Mouse (Mus musculus) cerebellum, postnatal 10 days (tissue): ENCODE measurements around the gene Colgalt1.

Experiments used
- DNase-seq, 2 experiments: peaks; one replicate each; pipeline ENCODE4 v3.0.0; 2021; ENCODE audit warnings: mixed read lengths in 2 of 2

Gene Colgalt1

DNA sequence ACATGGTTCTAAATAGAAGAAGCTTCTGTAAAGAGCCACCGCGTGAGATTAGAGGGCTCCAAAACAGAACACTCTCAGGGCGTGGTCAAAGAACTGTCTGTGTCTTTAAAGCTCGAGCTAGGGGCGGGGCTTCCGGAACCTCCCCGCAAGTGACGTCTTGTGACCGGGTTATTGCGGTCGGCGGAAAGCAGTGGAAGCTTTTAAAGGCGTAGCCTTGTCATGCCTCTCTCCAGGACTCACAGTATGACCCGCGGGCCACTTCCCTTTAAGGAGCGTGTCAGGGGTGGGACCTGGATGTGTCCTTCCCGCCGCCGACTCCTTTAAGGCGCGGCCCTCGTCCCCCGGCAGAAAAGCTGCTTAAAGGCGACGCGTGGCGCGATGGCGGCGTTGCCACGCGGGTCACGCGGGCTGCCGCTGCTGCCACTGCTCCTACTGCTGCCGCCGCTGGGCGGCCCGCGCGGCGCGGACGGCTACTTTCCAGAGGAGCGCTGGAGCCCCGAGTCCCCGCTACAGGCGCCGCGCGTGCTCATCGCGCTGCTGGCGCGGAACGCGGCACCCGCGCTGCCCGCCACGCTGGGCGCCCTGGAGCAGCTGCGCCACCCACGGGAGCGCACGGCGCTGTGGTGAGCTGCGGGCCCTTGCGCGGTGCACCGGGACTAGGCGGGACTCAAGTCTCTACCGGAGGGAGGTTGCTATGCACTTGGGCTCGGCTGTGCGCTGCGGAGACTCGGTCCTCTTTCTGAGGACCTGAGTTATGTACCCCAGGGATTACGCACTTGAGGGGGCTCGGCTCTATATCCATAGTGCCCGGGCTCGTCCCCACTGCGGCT lies at the start of gene Colgalt1:
TSS of gene Colgalt1 (plus strand) at position 177 of the 830 bp plus-strand sequence.
- DNase-seq: peak; percentile 96 to 98

DNA sequence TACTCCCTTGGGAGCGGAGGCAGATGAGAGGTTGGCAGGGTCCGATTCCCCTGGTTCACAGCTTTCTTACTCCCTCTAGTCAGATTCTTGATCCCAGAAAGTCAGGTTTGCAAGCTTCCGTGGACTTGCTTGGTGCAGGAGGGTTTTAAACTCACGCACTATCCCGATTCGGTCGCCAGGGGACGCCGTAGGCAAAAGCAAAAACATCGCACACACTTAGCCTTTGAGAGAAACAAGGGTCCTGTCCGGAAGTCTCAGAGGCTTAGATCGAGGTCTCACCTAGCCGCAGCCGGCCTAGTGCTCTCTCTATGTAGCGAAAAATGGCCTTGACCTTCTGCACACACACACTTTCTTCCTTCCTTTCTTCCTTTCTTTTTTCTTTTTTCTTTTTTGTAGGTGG lies 49.4 kb upstream of the Colgalt1 start:
- peak; percentile 77 to 83 for DNase-seq

DNA sequence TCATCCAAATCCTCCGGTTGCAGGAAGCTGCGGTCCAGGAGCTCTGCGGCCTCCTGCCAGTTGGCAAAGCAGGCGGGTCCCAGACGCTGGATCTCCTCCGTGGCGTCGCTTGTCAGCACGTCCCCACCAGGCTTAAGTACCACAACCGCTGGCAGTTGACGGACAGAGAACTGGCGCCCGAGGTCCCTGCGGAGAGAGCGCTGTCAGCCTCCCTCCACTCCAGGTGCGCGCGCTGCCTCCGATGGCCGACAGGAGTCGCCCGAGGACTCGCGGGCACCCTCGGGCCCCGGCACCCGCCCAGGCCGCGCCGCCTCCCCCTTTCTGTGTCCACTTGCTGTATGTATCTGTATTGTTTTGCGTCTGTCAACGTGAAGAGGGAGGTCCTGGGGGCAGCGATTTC lies 48.0 kb upstream of the Colgalt1 start:
- peak; percentile 88 to 91 for DNase-seq

DNA sequence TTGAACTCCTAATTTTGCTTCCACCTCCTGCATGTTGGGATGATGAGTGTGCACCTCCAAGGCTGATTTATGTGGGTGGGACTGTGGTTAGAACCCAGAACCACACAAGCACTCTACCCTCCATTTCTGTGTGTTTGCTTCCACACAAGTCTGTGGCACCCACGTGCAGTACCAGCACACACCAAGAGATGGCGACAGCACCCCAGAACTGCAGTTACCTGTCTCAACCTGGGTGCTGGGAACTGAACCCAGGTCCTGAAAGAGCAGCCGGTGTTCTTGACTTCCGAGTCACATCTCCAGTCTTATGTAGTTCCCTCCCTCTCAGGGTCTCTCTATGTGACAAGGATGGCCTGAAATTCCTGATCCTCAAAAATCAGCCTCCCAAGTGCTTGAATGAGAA lies 46.8 kb upstream of the Colgalt1 start:
- DNase-seq: no peak

DNA sequence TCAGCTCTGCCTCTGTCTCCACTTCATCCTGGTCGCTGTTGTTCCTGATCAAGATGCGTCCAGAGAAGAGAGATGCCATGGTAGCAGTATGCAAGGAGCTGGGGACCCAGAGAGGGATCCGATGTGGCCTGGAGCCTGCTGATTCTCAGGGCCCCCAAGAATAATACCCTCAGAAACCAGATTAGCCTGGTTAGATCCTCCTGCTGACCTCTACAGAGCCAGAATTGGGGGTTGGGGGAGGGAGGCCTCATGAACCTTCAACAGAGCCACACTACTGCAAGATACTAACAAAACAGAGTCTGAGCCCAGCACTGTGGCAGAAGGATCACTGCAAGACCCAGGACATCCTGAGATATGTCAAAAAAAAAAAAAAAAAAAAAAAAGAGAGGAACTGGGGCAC lies 44.3 kb upstream of the Colgalt1 start, which contains the start of gene Nxnl1:
TSS of gene Nxnl1 (minus strand) at position 101 of the 400 bp plus-strand sequence.
- DNase-seq: no peak

DNA sequence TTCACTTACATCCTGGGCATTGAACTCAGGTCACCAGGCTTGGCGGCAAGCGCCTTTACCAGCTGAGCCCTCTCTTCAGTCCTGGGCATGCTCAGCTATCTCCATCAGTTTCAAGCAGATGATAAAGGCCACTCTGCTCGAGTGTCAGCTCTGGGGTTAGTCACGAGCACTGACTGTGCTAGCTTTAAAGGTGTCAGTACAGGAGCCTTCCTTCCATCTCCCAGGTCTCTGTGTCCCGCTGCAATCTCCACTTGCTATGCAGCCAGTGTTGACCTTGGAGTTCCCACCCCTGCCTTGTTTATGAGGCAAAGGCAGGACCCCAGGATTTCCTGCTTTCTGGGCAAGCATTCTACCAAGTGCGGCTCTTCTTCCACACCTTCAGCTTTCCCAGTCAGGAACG lies 43.2 kb upstream of the Colgalt1 start:
- DNase-seq: no peak

DNA sequence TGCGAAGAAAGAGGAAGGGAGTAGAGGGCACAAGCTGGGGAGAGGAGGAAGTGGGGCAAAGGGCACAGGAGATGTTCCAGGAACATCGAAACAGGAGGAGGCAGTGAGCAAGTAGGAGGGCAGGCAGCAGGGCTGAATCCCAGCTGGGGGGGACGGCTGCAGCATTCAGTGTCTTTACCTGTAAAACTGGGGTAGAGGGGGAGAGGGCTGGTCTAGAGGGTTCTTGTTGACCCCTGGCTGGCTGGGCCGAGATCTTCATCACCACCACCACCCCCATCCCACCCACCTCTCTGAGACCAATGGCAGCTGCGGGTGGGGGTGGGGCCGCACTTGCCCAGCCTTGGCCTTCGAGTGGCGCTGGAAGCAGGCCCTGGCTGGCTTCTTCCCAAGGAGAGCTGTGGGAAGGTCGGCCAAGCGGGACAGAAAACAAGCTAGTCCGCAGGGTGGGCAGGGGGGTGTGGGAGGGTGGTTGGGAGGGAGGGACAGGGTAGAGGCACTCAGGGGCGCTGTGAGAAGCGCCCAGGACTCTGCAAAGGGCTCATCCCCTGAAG lies 42.3 kb upstream of the Colgalt1 start, which contains the start of gene Slc27a1:
TSS of gene Slc27a1 (plus strand) at position 496 of the 551 bp plus-strand sequence.
- peak; percentile 95 for DNase-seq

DNA sequence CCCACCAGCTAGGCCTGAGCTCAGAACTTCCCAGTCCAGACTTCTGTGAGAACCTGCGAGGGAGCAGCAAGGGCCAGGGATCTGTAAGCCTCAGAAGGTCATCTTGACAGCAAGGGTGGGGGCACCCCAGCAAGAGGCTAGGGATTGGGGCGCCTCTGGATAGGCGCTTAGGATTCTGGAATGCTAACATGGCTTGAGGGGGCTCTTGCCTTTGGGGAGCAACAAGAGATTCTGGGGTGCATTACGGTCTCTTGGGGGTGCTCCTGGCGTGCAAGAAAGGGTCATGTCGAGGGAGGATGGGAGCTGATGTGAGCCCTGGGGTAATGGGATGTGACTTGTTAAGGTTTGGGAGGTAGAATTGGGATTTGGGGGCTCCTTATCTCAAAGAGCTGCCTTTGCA lies 41.9 kb upstream of the Colgalt1 start:
- peak in 1 of 2 experiments; percentile 47 for DNase-seq

DNA sequence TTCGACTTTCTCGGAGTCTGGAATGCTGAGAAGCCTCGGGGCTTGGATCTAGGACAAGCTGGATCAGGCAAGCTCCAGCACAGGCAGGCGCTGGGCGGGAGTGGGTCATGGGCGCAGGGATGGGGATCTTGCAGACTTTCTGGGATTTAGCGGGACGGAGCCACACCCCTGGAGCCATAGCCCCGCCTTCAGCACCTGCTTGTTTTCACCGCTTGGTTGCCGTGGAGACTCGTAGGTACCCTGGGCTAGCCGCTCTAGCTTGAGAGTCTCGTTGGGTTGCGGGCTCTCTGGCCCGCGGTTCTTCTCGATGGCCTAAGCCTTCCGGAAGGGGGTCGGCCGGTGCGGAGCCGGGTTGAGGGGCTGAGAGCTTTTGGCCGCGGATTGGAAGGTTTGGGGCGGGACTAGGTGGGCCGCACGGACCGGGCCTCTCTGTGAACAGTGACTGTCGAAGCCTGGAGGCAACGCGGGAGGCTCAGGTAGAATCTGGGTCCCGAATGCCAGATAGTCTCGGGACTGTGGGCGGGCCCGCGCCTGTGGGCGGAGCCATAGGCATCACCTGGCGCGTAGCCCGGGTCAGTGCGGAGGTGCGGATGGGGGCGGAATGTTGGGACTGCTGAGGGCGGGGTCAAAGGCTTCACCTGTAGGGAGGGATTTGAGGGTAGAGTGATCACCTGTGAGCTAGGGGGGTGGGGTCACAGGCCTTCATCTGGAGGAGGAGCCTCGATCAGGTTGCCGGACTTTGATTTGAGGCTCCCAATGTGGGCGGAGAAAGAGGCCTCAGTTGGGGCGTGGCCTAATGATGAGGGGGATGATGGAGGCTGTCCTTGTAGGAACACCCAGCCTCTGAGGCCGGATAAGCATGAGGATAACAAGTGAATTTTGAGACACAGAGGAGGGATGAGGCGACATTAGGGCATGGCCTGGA lies 41.2 kb upstream of the Colgalt1 start:
- DNase-seq: peak; percentile 94 to 95

DNA sequence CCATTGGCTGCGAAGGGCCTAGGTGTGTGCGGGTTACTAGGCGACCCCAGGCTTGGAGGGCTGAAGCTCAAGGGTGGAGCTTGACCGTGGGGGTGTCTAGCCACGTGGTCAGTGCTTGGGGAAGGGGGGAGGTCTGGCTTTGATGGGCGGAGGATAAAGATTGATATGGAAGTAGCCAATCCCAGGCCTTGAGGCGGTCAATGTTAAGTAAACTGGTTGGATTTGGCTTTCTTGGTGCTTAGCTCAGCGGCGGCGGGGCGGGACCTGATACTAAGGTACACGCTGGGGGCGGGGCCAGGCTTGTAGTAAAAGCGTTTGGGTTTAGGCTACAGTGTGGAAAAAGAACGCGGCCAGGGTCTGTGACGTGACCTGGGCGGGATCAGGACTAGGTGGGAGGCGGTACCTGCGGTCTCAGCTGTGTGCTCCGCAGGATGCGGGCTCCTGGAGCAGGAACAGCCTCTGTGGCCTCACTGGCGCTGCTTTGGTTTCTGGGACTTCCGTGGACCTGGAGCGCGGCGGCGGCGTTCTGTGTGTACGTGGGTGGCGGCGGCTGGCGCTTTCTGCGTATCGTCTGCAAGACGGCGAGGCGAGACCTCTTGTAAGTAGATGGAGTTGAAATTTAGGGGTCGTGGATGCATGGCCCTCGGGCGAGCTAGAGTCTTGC lies 40.4 kb upstream of the Colgalt1 start:
- peak; percentile 98 for DNase-seq

DNA sequence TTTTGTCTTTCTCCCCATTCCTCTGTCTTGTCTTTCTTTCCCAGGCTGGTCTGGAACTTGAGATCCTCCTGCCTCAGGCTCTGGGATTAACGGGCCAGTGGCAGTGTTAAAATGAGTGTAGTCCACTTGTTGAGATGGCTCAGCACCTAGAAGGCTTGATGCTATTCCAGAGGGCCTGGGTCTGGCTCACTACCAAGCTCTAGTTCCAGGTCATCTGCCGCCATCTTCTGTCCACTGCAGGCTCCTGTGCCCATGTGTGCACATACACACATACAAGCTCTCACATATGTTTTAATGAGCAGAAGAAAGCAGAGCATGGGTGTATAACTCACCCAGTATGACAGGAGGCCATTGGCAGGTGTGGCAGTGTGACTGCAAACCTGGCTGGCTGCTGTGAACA lies 38.7 kb upstream of the Colgalt1 start:
- DNase-seq: peak; percentile 65 to 68

DNA sequence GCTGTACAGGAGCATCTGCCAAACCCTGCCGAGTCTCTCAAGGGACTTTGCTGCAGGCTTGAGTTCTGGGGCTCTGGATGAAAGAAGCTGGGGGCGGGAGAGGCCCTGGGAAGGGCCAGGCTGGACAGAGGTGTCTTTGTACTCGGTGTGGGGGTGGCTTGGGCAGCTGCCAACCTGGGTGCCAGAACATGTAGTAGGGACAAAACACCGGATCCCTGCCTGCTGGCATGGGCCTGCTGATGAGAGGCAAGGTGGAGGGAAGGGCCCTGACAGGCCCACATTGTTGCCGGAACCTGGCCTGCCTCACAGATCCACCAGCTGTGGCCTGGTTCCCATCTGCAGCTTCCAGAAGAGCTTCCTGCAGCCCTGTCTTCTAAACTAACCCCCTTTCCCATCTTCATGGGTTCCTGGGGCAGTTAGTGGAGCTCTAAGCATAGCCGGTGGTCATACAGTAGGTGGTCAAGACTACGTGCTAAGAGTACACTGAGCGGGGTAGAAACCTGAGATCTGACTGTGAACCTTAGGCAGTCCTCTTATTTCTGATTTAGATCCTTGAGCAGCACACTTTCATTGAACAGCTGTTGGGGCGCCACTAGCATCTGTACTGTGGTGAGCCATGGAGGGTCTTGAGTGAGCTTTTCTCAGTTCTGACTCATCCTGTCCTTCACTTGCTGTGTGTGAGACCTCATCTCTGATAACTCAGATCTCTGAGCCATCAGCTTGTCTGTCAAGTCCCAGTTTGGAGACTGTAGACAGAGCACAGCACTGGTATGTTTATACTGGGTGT lies 37.8 kb upstream of the Colgalt1 start:
- peak; percentile 77 to 85 for DNase-seq

DNA sequence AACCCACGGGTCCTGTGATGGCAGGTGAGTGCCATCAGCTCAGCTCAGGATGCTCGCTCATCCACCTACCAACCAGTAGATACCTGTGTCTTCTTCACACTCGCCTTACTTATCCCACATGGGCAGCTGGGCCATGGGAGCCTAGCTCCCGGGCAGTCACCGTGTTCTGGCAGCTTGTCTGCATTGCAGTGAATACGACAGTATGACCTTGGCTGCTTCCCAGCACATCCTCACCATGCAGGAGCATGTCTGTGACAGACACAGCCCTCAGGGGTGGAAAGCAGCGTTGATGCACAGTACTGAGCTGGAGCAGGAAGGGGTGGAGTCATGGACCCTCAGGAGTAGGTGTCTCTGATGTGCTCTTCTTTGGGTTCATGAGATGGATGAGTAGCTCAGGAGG lies 36.4 kb upstream of the Colgalt1 start:
- no peak for DNase-seq

DNA sequence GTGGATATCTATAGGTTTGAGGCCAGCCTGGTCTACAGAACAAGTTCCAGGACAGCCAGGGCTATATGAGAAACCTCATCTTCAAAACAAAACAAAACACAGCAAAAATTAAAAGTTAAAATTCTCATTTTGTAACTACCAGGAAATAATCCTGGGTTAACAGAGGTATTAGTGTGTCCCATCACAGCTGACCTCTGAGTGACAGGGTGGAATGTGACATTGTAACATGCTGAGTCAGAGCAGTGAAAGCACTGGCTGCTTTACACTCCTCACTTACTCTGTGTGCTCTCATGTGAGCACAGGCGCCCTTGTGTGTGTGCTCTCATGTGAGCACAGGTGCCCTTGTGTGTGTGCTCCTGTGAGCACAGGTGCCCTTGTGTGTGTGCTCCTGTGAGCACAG lies 35.8 kb upstream of the Colgalt1 start:
- DNase-seq: no peak

DNA sequence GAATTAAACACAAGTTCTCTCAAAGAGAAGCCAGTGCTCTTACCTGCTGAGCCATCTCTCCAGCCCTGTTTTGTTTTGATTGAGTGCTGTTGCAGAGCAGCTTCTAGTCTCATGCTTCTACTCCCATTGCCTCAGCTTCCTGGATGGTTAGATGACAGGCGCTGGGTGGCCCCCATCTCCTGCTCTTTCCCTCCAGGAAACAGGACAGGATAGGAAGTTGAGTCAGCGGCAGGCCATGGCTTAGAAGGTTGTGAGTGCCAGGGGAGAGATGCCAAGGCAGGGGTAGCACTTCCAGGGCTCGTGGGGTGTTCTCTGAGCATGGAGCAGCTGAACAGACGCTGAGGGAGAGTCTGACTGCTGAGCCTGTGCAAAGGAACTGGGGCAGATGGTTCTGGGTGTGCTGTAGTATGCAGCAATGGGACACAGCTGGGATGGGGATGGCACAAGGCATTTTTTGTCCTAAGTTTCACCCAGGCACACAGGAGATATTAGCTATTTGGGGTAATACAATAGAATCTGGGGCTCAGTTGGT lies 32.9 kb upstream of the Colgalt1 start:
- DNase-seq: peak in 1 of 2 experiments; percentile 41

DNA sequence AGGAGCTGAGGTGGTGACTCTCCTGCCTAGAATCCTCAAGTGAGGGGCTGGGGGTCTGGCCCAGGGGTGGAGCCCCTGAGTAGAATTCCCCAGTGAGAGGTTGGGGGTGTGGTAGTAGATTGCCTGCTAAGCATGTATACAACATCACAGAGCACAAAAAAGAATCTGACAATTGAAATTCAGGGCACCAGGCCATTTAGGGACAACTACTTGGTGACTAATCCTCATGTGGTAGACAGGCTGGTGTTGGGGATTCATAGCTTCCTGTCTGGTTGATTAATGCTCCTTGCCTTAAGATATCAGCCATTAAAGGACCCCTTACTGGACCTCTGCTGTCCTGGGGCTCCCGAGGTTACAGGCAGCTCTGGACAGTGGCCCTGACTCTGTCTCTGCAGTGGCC lies 31.8 kb upstream of the Colgalt1 start:
- no peak for DNase-seq

DNA sequence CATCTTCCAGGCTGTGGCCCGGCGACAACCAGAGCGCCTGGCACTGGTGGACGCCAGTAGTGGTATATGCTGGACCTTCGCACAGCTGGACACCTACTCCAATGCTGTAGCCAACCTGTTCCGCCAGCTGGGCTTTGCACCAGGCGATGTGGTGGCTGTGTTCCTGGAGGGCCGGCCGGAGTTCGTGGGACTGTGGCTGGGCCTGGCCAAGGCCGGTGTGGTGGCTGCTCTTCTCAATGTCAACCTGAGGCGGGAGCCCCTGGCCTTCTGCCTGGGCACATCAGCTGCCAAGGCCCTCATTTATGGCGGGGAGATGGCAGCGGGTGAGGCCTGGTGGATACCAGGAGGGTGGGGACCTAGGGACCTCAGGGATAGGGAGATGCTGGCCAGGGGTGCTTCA lies 31.3 kb upstream of the Colgalt1 start:
- peak; percentile 61 to 66 for DNase-seq

DNA sequence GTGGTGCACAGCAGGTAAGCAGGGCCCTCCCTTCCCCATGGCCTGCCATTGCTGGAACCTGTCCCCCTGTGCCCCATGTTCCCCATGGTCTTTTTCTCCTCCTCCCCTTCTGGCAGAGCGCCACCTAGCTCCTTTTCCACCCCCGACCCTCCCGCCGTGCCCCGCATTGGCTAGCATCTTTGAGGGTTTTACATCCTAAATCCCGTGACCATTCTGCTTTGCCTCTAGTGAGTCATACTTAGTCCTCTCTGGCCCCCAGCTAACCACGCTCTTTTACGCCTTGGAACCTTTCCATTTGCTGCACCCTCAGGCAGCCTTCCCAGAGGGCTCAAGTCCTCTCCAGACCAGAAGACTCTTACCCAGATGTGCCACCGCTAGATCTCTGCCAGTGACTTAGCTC lies 30.6 kb upstream of the Colgalt1 start:
- peak in 1 of 2 experiments; percentile 57 for DNase-seq

DNA sequence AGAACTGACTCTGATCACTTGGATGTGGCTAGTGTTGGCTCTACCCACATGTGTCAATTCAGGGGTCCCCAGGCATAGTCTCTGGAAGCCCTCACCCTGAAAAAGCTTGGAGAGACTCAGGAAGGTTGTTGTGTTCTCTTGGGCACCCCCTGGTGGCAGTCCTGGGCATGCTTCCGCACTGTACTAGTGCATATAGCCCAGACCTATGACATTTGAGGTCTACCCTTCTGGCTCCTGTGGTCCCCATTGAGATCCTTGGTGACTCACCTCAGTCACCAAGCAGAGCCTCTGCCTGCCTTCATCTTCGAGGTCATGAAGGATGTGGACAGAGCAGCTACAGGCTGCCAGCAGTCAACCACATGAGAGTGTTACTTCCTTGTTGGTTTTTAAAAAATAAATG lies 23.9 kb upstream of the Colgalt1 start:
- peak; percentile 78 to 83 for DNase-seq

DNA sequence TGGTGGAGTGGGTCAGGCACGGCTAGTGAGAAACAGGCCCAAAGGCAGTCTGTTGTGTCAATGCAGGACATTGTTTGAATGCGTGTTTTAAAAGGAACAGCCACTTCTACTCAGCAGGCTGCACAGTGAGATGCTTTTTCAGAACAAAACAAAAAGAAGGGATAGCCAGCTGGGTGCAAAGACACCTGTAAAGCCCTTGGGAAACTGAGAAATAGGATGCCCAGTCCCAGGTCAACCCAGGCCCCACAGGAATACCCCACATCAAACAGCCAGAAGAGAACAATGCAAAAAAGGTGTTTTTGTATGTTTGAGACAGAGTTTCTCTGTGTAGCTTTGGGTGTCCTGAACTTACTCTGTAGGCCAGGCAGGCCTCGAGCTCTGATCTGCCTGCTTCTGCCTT lies 22.0 kb upstream of the Colgalt1 start:
- no peak for DNase-seq

DNA sequence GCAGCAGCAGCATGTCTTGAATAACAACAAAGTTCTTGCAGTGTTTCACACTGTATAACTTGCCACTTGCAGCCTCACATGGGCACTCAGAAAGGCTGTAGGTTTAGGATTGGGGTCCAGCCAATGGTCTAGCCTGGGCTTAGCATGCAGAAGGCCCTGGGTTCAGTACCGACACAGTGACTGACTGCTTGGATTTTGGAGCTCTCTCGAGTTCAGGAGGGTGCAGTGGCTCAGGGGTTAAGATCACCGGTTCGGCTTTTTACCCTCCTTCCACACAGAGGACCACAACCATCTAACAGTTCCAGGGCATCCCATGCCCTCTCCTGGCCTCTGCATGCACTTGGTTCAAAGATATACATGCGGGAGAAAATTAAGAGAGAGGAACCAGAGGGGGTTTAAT lies 19.8 kb upstream of the Colgalt1 start:
- DNase-seq: peak in 1 of 2 experiments; percentile 25
